Mouse (Mus musculus): ENCODE measurements around the gene Mrgprd. TPM values are rescaled to one million over a fixed set of nuclear protein-coding genes. Genes with fewer than 3 reads are reported as not detected.

The Mrgprd gene
- polyA plus RNA-seq, 1 experiment from 2014 or later: not detected

DNA sequence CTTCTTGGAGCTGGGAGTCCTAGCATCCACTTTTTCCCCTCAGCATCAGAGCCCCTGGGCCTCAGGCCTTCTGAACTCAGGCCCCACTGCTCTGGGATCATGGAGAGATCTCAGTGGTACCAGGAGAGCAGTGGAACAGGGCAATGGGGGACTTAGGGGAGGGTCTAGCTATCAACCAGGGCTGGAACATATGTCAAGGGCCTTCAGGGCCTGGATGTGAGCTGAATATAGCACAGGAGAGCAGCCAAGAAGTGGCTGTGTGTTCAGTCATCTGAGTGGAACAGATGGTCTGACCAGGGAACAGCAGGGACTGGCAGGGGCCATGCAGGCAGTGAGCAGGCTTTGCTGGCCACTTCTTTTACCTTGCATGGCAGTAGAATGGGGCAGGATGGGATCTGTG is 20.6 kb downstream of the Mrgprd start:
- H3K4me3 ChIP-seq: no peak overlapping the region
- no peaks in the 10 kb centered on the region for H3K9me3 ChIP-seq
- H3K4me1 ChIP-seq: no peaks in the 10 kb centered on the region
- no peak overlapping the region for H3K27ac ChIP-seq (replicated peaks)
- no peak for DNase-seq (ENCODE audit: low spot score)
- no peaks in the 10 kb centered on the region for H3K36me3 ChIP-seq (replicated peaks)
- H3K27me3 ChIP-seq (replicated peaks; ENCODE audit: low read depth, poor library complexity, severe bottlenecking): no peaks in the 10 kb centered on the region

- 85% methylated on average over 3 of the region's 3 CpGs for WGBS
- 0 out of 2 replicates have a peak, but pooled peaks cover 3% of the 10 kb centered on the region for H3K4me1 ChIP-seq
- no peak overlapping the region for H3K4me3 ChIP-seq
- no peak overlapping the region for H3K27ac ChIP-seq (replicated peaks)
- H3K27me3 ChIP-seq (replicated peaks; ENCODE audit: low read depth, poor library complexity, severe bottlenecking): no peaks in the 10 kb centered on the region
- no peaks in the 10 kb centered on the region for H3K9me3 ChIP-seq
- DNase-seq (ENCODE audit: low spot score): no peak
- no peaks in the 10 kb centered on the region for H3K36me3 ChIP-seq (replicated peaks)
Measured at GRCm38 (mm10) chr7:145335616-145336332, 21.1 kb downstream of the Mrgprd start.

DNA sequence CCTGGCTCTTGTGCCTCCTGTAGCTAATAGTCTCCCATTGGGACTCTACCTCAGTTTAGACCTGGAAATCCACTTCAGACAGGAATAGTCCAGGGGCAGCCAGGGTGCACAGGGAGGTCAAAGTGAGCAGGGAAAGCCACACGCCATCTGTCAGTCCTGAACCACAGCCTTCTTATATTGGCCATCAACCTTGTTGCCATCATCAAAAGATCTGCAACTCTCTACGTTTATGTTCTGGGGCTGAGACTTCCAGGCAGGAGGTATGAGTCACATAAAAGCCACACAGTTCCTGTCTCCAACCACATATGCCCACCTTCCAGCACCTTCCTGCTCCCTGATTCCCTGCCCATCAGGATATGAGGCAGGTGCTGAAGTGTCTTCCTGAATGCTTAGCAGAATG is 23.3 kb downstream of the Mrgprd start:
- Histone ChIP-seq H3K9me3 (no peaks in the 10 kb centered on the region), H3K4me1 (0 out of 2 replicates have a peak, but pooled peaks cover 3% of the 10 kb centered on the region), H3K36me3 (replicated peaks) (no peaks in the 10 kb centered on the region), H3K27ac (replicated peaks) (no peak overlapping the region), H3K27me3 (replicated peaks; ENCODE audit: low read depth, poor library complexity, severe bottlenecking) (no peaks in the 10 kb centered on the region), H3K4me3 (no peak overlapping the region)
- DNase-seq (ENCODE audit: low spot score): no peak
- 82% methylated on average over 2 of the region's 2 CpGs for whole genome bisulfite sequencing

DNA sequence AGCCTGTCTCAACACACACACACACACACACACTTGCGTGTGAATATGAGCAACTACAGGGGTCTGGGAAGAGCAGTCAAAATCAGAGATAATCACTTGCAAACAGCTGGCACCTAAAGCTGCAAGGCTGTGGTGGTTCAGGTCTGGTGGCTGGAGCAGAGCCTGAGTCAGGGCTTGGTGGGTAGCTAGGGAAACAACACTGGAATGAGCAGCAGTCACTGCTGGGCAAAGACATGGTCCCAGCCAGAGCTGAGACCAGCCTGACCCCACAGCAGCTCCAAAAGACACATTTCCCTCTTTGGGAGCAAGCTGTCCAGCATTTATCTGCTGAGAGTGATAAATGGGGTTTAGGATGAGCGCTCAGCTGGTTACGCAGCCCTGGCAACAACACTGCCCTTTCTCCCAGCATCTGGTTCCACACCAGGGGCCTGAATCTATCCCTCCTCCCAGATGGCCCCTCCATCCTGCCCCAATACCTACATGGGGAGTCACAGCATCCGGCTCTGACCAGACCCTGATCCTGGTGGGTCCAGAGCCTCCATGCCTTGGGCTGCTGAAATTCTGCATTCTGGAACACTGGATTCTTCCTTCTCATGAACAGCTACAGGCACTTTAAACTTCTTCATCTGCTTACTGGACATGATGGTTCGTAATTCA is 25.7 kb downstream of the Mrgprd start:
- no peak overlapping the region for H3K27ac ChIP-seq (replicated peaks)
- H3K9me3 ChIP-seq: no peaks in the 10 kb centered on the region
- 87% methylated on average over 5 of the region's 5 CpGs for WGBS
- H3K27me3 ChIP-seq (replicated peaks; ENCODE audit: low read depth, poor library complexity, severe bottlenecking): no peaks in the 10 kb centered on the region
- no peak overlapping the region for H3K4me3 ChIP-seq
- DNase-seq (ENCODE audit: low spot score): no peak
- H3K36me3 ChIP-seq (replicated peaks): no peaks in the 10 kb centered on the region
- 0 out of 2 replicates have a peak, but pooled peaks cover 3% of the 10 kb centered on the region for H3K4me1 ChIP-seq

Other genes starting within 250 kb of the Mrgprd start
- 0.72 TPM in 1 of 2 replicates, not detected in the other for gene 1810010D01Rik, start 106.7 kb upstream of the Mrgprd start, polyA plus RNA-seq (2016; fragmentation: Nextera tagmentation; extraction: Ambion mirVana)
- 6.5 TPM in 2 replicates for gene Tpcn2, start 30.8 kb upstream of the Mrgprd start, polyA plus RNA-seq (2016; fragmentation: Nextera tagmentation; extraction: Ambion mirVana)
- gene Mrgprf, start 14.0 kb upstream of the Mrgprd start, polyA plus RNA-seq (2016; fragmentation: Nextera tagmentation; extraction: Ambion mirVana): 0.10 TPM in 1 of 2 replicates, not detected in the other

Measured in embryonic facial prominence, embryonic 10.5 days (tissue).